Mouse (Mus musculus) gastrocnemius, adult 8-10 months (tissue): ENCODE results near the gene Actn4. TPM values are rescaled to one million over a fixed set of nuclear protein-coding genes. Genes with fewer than 3 reads are reported as not detected.

Experiments
- DNase-seq, 2 experiments: peaks; one replicate each; pipeline ENCODE4 v3.0.0; 2022; ENCODE audit warnings: low spot score in 2 of 2
- total RNA-seq, 4 experiments: library from RNA; stranded (reverse); gene quantifications; 2 replicates each; pipeline ENCODE4 v1.2.4; 2022

Actn4 gene
- total RNA-seq, 4 experiments from 2014 or later = 21.3 to 36.9 (median 28.2) TPM

- no peak for DNase-seq
These were observed 11.6 kb downstream of the Actn4 start for GRCm38 (mm10) chr7:28950346-28951037.

DNA sequence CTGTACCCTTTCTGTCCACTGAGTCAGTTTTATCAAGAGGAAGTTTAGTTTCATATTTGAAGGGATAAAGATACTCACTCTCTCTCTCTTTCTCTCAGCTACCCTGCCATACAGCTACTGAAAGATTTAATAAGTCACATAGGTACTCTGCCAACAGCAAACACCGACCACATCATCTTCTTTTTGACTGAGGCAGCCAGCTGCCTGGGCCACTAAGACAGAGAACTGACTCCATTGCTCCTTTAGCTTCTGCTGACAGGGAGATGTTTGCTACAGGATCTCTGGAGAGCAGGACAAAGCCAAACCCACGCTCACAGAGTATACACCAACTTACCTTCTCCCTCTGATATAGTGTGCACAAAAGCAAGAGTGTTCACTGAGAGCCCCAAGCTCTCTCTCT, 12.8 kb downstream of the Actn4 start:
- no peak for DNase-seq

DNA sequence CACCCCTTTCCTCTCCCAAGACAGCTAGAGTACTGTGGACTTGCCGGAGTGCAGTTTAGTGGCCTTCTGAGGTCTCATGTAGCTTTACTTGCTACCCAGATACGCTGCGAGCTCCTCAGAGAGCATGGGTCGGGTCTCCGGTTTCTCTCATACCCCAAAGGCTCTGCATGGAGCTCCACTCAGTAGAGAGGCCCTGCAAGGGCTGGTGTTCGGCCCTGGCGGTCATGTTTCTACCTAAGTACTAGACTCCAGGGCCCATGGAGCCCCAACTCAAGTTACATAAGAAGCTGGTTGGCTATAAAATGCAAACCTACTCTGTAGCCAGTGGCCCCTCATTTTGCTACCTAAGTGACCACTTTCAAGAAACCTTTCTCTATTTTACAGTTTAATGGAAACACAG, 13.4 kb downstream of the Actn4 start:
- DNase-seq = no peak

GRCm38 (mm10) chr7:28946271-28946610, 15.9 kb downstream of the Actn4 start:
- no peak for DNase-seq

DNA sequence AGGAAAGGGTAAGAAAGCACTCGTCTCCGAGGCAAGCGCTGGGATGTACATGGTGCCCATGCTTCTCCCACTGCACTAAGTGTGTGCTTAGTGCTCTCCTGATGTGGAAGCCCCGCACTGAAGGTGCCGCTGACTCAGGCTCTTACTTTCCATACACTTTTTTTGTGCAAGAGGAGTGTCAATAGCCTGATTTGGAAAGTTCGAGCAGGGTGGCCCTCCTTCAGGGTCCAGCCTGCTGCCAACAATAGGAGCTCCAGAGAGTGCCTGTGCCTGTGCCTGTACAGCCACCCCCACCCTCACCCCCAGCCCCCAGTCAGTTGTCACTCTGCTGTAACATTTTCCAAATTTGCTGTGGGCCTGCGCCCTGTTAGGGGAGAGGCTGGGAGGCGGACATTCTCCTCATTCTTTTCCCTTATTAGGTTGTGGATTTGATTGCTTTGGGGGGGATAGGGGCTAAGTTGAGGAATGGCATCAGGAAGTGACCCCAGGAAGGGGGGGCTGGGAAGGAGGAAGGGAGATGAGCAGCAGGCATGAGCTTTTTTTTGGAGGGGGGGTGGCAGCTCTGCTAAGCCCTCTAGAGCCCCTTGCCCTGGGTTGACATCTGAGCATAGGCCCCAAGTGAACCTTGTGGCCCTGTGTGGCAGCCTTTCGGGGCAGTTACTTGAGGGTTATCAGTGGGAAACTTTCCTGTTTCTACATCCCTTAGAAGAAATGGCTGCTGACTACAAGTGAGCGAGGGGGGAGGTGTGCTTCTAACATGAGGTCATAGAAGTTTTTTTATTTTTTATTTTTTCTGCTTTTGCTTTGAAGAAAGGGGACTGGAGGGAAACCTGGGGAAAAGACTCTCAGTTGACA, 16.5 kb downstream of the Actn4 start:
- DNase-seq = no peak

DNA sequence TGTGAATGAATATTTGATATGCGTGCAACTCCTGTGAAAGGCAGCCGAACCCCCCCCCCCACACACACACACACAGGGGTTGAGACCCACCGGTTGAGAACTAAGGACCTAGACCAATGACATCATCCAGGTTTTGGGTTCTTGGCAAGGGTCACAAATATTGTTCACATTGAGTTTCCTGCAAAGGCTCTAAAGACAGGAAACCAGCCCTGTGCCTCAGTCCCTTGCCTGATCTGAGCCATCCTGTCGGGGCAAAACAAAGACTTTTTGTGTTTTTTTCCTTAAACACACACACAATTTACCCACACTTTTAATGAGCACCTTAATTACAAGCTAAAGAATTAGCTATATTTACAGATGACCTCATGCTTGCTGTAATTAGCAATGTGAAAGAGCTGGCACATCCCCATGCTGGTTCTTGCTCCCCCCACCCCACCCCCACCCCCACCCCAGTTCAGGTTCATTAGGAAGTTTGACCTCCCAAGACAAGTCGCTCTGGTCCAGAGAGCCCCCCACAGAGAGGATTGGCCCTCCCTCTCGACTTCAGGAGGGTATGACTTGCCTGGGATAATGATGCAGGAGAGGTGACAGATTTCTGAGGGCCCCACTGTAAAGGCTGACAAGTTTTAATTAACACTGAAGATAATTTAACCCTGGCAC, 17.3 kb downstream of the Actn4 start:
- DNase-seq = no peak

DNA sequence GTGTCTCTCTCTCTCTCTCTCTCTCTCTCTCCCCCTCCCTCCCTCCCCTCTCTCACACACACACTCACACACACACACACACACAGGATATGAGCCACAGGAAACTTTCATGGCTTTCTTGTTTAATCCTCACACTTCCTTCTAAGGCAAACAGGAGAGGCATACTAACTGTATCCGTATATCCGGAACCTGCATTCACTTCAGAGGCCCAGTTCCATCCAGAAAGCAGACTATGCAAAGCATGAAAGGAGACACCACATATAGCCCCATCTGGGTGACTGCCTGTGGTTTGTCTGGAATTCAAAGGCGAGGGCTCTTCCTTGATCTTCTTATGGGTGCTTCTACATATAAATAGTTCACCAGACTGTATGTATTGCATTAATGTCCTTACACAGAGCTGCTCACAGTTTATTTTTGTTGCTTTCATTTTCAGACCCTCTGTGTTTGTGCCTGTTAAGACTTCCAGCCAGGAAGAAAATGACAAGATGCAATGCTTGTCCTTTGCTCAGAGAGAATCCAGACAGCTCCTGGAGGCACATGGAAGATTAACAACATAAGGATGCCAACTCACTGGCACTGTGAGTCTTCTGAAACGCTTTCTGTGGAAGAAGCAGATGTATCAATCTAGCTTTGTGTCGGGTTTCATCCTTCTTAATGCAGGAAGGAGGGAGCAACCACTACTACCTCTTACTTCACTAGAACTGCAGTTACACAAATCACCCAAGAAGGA, 18.5 kb downstream of the Actn4 start:
- DNase-seq = no peak

DNA sequence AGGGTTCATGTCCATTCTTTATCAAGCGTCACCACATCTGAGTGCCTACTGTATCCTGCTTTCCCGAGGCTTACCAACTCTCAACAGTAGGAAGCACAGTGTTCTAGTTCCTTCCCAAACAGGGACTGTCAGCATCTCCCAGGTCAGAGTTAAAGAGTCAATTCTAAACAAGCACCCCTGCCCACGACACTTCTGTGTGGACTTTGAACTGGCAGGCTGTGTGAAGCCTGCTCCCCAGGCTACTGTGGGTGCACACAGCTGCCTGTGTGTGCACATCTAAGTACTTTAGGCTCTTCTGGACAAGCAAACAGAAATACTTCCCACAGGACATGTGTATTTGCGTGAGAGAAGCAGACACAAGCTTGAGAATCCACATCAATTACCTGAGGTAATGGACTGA, 20.6 kb downstream of the Actn4 start:
- no peak for DNase-seq

DNA sequence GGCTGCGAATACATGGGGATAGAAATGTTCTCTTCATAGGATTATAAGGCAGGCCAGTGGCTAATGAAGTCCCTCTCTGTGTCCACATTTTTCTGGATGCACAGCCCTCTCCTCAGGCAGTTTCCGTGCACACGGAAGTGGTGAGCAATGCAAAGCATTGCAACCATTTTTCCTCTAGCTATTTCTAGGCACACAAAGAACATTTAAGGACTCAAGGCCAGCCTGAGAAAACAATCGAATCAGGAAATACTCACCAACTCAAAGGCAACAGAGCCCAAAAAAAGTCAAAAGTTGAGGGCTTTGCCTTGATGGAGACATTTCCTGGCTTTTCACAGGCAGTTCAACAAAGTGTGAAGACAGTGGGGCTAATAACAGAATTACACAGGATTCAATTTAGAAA, 21.0 kb downstream of the Actn4 start:
- DNase-seq = no peak

DNA sequence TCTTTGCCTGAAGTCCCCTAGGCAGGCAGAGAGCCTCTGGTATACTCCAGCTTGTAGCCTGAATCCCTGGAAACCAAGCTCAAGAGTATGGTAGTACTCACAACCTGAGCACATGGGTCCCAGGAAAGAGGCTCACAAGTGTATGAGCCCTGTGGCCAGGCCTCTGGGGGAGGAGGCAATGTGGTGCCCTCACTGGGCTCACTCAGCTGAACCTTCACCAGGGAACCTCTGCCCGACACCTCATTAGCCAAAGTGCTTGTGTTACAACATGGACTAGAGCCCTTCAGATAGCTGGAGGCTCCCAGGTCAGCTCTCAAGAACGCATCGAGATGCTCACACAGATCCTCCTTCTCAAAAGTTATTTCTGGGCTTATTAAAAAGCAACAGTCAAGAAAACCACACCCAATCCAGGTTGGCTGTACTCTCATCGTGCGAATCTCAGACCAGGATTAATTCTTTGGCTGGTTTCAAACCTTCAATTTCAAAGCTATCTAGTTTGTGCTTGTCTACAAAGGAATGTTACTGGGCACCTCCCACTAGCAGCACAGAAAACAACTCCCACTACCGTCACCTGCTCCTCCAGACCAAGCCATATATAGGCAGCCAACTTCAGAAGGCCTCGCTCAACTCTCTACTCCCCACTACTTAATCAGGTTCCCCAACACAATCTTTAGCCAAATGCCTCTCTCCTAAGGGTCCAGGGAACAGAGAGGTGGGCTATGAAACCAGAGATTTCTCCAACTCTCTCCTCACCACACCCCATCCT, 22.5 kb downstream of the Actn4 start:
- no peak for DNase-seq

GRCm38 (mm10) chr7:28938654-28939053, 23.5 kb downstream of the Actn4 start:
- DNase-seq = no peak

DNA sequence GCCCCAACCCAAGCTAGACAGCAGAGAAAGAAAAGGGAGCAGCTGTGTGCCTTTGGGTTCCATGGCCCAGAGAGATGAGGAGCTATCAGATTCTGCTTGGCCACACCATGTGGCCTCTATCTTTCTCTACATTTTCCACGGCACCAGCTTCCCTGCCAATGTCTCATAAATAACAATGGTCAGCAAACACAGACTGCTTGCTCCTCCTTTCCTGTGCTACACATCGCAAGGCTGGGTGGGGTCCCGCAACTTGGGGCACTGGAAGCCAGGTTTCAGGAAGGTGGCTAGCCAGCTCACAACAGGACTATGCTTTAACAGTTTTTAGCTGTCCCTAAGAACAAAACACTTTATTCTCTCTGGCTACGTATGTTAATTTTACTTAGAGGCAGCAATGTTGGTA, 25.4 kb downstream of the Actn4 start:
- no peak for DNase-seq

DNA sequence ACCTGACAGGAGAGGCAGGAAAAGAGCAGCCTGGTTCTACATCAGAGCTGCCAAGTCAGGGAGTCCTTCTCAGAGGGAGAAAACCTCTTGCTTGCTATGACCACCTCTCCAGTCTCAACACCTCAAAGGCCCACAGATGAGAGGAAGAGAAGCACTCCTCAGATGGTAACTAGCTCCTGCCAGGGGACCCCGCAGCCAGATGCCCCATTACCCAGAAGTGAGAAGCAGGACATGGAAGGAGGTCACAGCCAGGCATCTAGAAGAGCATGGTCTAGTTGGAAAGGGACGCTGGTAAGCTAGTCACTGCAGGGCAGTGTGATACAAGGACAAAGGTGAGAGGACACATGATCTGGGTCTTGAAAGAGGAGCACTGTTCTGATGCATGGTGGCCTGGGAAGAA, 28.3 kb downstream of the Actn4 start:
- DNase-seq = no peak

DNA sequence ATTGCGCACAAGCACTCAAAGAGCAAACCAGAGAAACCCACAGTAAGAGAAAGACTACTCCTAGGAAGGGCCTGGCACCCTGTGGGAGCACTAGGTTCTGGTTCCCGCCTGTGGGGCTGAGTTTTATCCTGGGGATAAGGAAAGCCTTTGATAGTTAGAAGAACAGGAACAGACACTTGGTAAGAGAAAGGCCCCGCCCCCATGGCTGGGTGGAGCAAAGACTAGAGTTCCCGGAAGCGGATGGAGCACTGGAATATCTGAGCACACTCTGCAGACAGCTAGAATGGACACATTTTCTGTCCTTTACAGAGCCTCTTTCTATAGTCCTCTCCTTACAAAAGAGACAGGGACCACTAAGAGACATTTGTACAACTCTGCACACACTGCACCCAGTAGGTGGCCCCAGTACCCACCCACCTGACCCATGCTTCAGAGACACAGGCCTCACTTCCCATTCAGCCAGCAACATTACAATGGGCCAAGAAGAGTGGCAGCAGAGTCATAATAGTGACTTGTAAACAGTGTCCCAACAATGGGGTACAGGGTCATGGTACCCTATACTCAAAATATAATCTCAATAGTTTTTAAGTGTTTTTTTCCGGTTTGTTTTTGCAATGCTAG, 29.6 kb downstream of the Actn4 start:
- DNase-seq = no peak

DNA sequence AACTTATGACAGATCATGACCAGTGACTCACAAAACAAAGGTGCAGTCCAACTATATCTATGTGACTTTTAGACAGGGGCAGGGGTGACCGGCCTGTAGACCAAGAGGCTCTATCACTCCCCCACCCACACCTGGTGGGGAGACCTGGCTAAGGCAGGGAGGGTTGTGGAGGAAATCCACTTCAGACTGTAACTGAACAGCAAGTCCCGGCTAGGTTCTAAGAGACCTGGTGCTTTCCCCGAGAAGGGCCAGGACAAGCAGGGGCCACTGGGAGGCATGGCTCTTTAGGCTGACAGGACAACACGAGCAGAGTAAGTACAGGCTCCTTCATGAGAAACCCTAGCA, 30.5 kb downstream of the Actn4 start:
- no peak for DNase-seq

DNA sequence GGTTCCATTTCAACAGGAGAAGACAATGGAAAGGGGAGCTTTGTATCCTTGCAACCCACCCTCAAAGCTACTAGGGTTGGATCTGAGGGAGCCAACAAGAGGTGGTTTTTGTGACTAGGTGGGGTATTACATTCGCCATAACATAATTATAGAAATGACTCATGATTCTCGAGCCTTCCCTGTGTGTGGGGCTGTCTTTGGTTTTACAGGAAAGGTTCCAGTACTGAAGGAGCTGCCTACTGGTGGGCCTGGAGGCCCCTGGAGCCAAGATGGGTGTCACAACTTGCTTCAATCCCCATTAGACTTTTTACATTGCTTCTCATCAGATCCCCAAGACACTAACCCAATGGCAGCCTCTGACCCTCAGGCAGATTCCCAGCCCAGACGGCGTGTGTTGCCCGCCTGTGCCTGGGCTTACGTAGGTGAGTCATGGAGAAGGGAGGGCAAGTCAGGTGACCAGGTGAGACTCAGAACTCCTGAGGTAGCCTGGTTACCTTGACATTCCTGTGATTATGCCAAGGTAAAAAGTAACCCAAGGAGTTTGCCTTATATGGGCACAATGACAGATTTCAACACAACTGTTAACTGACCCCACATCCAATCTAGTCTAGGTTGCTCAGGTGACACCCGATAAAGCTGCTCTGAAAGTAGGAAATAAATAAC, 31.0 kb downstream of the Actn4 start:
- no peak for DNase-seq

- no peak for DNase-seq
These were observed 31.7 kb downstream of the Actn4 start for GRCm38 (mm10) chr7:28930320-28931031.

DNA sequence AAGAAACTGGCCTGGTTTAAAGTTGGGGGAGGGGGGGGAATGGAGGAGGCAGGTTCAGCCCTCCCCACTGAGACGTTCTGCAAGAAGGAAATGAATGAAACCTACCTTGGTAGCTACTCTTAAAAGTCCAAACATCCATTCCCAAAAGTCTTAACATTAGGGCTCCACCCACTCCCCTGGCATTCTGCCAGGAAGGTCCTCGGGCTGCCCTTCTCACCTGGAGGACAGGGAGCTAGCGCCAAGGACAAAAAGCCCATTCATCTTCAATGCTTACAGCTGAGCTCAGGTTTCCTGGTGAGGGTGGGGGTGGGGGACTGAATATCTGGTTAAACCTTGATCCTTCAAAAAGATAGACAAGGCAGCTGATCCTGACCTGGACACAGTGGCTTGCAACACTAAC, 32.8 kb downstream of the Actn4 start:
- DNase-seq = no peak

GRCm38 (mm10) chr7:28926172-28926571, 36.0 kb downstream of the Actn4 start:
- no peak for DNase-seq

GRCm38 (mm10) chr7:28925317-28925716, 36.8 kb downstream of the Actn4 start:
- peak; percentile 66 to 74 for DNase-seq
